Mouse (Mus musculus): Measurements from ENCODE around the gene Adora1. TPM values are rescaled to one million over a fixed set of nuclear protein-coding genes. Genes with fewer than 3 reads are reported as not detected.

Adora1 gene
- 41.1 and 46.1 TPM in 2 replicates for polyA plus RNA-seq (2015; fragmentation: Nextera tagmentation; extraction: Ambion mirVana)

GRCm38 (mm10) chr1:134235391-134235921 is at the start of gene Adora1:
Gene Adora1, minus strand, starts transcription at chr1:134235431.

GRCm38 (mm10) chr1:134193126-134193525 is 42.1 kb downstream of the Adora1 start, which contains the start of gene Mybph:
Gene Mybph, plus strand, starts transcription at chr1:134193448.

GRCm38 (mm10) chr1:134182025-134182424 is 53.2 kb downstream of the Adora1 start, which contains the start of gene Chil1:
Gene Chil1, plus strand, starts transcription at chr1:134182176.

Other genes with a start within 250 kb of the Adora1 start
- gene Fmod, start 198.2 kb downstream of the Adora1 start, polyA plus RNA-seq (2015; fragmentation: Nextera tagmentation; extraction: Ambion mirVana): 15.7 and 28.9 TPM in 2 replicates
- 15.2 and 17.9 TPM in 2 replicates for gene Btg2, start 156.3 kb downstream of the Adora1 start, polyA plus RNA-seq (2015; fragmentation: Nextera tagmentation; extraction: Ambion mirVana)
- gene Chit1, start 124.2 kb downstream of the Adora1 start, polyA plus RNA-seq (2015; fragmentation: Nextera tagmentation; extraction: Ambion mirVana): 0.26 and 0.62 TPM in 2 replicates
- gene Chil1, start 53.3 kb downstream of the Adora1 start, polyA plus RNA-seq (2015; fragmentation: Nextera tagmentation; extraction: Ambion mirVana): 2.7 and 3.4 TPM in 2 replicates
- gene Mybph, start 42.0 kb downstream of the Adora1 start, polyA plus RNA-seq (2015; fragmentation: Nextera tagmentation; extraction: Ambion mirVana): 0.12 TPM in 1 of 2 replicates, not detected in the other
- not detected in 2 replicates for gene Myog, start 54.6 kb upstream of the Adora1 start, polyA plus RNA-seq (2015; fragmentation: Nextera tagmentation; extraction: Ambion mirVana)
- 31.5 and 40.2 TPM in 2 replicates for gene Ppfia4, start 97.5 kb upstream of the Adora1 start, polyA plus RNA-seq (2015; fragmentation: Nextera tagmentation; extraction: Ambion mirVana)
- 77.4 and 78.9 TPM in 2 replicates for gene Tmem183a, start 126.5 kb upstream of the Adora1 start, polyA plus RNA-seq (2015; fragmentation: Nextera tagmentation; extraction: Ambion mirVana)
- gene 4933406M09Rik, start 150.5 kb upstream of the Adora1 start, polyA plus RNA-seq (2015; fragmentation: Nextera tagmentation; extraction: Ambion mirVana): not detected in 2 replicates
- gene Cyb5r1, start 170.1 kb upstream of the Adora1 start, polyA plus RNA-seq (2015; fragmentation: Nextera tagmentation; extraction: Ambion mirVana): 11.5 and 11.9 TPM in 2 replicates
- 87.6 and 88.1 TPM in 2 replicates for gene Adipor1, start 179.9 kb upstream of the Adora1 start, polyA plus RNA-seq (2015; fragmentation: Nextera tagmentation; extraction: Ambion mirVana)
- 32.1 and 33.4 TPM in 2 replicates for gene Klhl12, start 220.1 kb upstream of the Adora1 start, polyA plus RNA-seq (2015; fragmentation: Nextera tagmentation; extraction: Ambion mirVana)